Mouse (Mus musculus): ENCODE results near the gene Slc22a20. TPM values are rescaled to one million over a fixed set of nuclear protein-coding genes. Genes with fewer than 3 reads are reported as not detected.

Gene Slc22a20
- total RNA-seq, 2 experiments from 2014 or later, result not detected

DNA sequence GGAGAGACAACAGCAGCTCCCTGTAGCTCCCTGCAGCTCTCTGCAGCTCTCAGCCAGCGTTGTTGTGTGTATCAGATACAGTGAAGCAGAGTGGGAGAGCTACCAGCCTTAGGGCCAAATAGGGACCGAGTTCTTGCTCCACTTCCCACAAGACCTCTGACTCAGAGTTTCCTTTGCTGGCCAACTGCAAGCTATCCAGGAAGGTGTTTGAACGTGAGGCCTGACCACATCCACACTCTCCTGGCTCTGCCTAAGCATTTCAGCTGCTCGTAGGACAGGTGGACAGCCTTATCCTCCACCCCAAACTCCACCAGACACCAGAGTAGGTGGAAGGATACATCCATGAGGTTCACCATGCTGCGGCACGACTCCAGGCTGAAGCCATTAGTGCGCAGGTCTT is 6.1 kb upstream of the Slc22a20 start:
- no peak for DNase-seq (ENCODE audit: extremely low spot score in 1 of 2, low spot score in 2 of 2)
- intact Hi-C loops (cut with DNase I), result no loop called here

DNA sequence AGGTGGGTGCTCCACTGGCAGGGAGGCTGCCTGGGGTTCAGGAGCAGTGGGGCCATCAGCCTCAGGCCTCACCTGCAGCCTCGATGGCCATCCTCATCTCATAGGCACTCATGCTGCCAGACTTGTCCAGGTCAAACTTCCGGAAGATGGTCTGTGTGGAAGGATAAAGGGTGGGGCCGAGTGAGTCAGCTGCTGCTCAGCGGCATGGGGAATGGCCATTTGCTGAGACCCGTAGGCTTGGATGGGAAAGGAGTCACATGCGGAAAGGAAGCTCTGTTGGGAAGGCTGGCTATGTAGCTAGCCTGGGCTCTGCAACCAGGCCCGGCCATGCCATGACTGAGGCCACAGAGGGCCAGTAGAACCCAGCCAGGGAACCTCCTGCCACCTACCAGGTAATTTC is 5.5 kb upstream of the Slc22a20 start:
- no peak for DNase-seq (ENCODE audit: extremely low spot score in 1 of 2, low spot score in 2 of 2)
- intact Hi-C loops (cut with DNase I), result no loop called here

DNA sequence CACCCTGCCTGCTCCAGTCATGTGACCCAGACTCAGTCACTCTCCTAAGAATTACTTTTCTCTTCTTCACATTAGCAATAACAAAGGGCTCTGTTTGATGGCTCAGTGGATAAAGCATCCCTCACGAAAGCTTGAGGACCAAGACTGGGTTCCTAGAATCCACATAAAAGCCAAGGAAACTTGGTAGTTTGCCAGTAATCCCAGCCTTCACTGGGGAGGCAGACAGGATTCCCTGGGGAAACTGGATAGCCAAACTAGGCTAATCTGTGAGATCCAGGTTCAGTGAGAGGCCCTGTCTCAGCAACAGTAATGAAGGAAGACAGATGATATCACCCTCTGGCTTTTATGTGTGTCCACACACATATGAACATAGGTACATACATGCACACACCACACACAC is 5.0 kb upstream of the Slc22a20 start:
- no peak for DNase-seq (ENCODE audit: extremely low spot score in 1 of 2, low spot score in 2 of 2)
- intact Hi-C loops (cut with DNase I), result no loop called here

DNA sequence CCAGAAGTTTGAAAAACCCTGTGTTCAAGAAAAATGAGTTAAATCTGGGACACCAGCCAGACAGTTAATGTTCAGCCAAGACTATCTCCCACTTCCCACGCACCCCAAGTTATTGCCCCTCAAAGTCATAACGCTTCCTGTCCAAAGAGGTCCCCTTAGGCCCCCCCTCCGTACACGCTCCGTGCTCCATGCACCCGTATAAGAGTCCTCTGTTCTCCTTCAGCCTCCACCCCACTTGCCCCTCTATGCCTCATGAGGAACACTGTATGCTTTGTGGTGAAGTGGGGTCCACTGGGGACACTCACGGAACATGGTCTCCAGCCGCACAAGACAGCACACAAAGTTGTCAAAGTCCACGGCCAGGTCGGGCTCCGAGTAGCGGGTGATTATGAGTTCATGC is 4.1 kb upstream of the Slc22a20 start:
- intact Hi-C loops (cut with DNase I), result no loop called here
- no peak for DNase-seq (ENCODE audit: extremely low spot score in 1 of 2, low spot score in 2 of 2)

DNA sequence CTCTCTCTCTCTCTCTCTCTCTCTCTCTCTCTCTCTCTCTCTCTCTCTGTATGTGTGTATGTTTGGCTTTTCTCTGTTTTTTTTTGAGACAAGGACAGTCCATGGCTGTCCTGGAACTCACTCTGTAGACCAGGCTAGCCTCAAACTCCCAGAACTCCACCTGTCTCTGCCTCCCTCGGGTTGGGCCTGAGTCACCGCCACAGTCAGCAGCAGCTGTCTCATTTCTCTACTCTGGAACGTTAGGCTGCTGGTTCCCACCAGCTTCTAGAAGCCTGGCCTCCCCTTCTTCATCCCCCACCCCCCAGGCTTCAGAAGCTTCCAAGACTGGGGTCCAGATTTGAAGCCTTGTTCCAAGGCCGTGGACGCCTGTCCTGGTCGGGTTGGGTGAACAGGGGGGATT is 3.6 kb upstream of the Slc22a20 start:
- no peak for DNase-seq (ENCODE audit: extremely low spot score in 1 of 2, low spot score in 2 of 2)
- intact Hi-C loops (cut with DNase I), result no loop called here

DNA sequence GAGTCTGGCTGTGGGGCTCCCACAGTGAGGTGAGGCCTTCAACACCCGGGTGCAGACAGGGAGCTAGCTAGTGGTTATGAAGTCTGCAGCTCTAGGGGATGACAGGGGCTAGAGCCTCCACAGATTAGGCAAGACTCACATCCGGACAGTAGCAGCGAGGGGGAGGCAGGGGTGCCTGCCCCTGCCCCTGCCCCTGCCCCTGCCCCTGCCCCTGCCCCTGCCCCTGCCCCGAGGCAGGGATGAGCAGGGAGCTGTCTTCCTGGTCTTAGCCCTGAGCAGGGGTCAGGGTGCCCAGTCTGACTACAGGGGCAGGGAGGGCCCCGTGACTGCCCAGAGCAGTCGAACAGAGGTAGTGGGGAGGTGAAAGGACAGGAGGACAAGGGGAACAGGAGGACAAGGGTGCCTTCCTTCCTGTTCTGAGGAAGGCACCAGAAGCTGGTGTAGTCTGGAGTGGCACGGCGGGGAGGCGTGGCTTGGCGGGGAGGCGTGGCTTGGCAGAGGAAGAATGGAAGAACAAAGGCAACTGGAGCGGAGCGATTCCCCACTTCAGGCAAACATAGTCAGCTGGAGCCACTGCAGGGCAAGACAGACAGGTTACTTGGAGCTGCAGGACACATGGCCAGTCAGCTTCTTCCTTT is 3.0 kb upstream of the Slc22a20 start:
- intact Hi-C loops (cut with DNase I), result no loop called here
- DNase-seq (ENCODE audit: extremely low spot score in 1 of 2, low spot score in 2 of 2), result peak; percentile 38 to 83

DNA sequence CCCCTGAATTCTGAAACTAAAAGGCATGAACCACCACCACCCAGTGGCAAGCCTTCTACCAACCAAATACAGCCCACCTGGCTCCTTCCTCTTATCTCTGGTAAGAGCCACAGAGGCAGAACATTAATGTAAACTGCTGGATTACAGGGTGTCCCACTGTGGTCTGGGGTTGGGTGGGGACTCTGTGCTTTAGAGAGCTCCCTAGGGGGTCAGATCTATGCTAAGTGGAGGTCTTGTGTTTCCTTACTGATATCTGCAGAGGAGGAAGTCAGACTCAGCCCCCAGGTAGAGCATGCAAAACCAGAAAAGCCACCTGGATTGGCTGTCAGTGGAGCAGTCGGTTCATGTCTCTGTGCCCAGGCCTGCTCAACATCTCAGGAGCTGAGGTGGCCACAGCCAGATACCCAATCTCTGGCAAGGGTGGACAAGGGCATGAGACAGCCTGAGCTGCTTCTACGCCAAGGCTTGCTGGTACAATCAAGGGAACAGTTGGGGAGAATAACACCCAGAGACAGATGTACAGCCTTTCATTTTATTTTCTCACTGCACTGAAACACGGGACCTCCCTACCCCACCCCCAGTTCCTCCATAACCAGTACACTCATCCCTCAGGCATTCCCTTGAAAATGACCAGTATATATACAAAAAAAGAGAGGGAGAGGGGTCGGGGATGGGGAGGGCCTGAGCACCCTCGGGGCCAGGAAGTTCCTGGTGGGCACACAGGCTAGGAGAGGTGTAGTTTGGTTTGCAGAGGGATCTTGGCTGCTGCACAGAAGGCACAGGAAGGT is 2.3 kb upstream of the Slc22a20 start:
- intact Hi-C loops (cut with DNase I), result no loop called here
- DNase-seq (ENCODE audit: extremely low spot score in 1 of 2, low spot score in 2 of 2), result no peak

DNA sequence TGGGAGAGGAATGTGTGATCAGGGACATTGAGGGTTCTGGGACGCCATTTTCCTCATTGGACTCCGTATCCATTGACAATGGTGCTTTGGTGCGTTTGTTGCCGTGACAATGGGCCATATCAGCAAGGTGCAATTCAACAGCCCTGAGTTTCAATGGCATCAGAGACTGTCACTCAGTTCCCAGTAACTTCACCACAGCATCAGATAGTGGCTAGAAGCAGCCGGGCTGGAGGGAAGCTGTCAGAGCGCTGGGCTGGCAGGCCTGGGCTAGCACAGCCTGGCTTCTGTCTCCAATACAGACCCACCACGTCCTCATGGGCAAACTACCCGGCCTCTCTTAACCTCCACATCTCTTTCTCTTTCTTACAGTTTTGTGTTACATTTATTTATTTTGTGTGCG is 5.5 kb downstream of the Slc22a20 start:
- intact Hi-C loops (cut with DNase I), result no loop called here
- no peak for DNase-seq (ENCODE audit: extremely low spot score in 1 of 2, low spot score in 2 of 2)

DNA sequence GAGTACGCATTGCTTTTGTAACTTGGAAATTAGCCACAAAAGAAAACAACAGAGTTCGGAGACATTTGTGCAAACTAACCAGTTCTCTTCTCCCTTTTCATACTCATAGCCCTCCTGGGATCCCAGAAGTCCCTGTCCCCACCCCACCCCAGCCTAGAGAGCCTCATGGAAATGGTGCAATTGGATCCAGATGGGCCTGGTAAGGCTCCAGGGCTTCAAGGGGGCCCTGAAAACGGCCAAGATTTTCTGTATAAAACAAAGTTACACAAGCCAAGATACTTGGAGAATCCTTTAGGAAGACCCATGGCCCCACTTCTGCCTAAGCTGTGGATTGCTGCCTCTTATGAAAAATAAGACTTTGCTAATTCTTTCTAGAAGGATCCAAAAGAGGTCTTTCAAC is 8.2 kb downstream of the Slc22a20 start:
- no peak for DNase-seq (ENCODE audit: extremely low spot score in 1 of 2, low spot score in 2 of 2)
- intact Hi-C loops (cut with DNase I), result no loop called here

DNA sequence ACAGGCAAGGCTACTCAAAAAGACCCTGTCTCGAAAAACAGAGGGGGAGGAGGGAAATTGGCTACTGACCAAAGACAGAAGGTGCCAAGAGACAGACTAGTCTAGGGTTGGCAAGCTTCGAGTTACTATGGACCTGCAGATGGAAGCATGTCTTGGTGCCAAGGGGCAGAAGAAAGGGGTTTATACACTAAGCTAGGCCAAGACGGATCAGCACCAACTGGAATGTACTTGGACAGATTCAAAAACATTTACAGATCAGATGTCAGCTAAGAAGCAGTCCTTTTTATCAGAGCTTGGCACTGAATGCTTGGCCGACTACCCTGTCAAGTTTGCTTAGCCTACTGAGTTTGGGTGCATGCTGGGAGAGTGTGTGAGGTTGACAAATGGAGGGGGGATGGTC is 10.3 kb downstream of the Slc22a20 start:
- peak in 1 of 2 experiments; percentile 73 for DNase-seq (ENCODE audit: extremely low spot score in 1 of 2, low spot score in 2 of 2)
- intact Hi-C loops (cut with DNase I), result no loop called here

DNA sequence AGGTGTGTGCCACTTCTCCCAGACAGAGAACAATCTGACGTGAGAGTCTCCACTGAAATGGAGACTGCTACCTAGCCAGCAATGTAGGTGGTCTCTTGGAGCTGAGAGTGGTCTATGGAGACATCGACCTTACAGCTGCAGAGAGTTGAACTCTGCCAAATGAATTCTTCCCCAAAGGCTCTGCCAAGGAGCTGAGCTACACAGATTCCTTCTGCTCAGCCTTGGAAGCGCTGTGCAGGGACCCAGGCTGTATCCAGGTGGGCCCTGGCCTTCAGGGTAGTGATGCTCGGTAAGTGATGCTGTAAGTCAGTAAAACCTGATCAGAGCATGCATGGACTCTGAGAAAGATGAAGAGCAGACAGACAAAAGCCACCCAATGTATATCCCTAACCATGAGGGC is 10.8 kb downstream of the Slc22a20 start:
- no peak for DNase-seq (ENCODE audit: extremely low spot score in 1 of 2, low spot score in 2 of 2)
- intact Hi-C loops (cut with DNase I), result no loop called here

DNA sequence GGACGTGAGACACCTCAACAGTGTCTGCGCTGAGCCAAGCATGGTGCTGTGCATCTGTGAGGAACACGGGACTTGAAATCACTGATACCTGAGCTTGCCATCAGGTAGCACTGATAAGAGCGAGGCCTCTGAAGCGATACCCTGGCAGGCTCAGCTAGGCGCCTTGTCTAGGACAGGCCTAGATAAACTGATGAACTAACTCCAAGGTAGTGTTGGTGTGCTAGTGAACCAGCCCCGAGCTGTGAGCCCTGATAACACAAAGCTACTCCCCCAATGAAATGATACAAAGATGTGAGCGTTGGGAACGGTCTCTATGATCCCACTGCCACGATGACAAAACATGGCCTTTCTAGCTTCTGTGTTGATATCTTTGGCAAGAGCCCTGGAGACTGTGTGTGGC is 18.3 kb downstream of the Slc22a20 start:
- intact Hi-C loops (cut with DNase I), result no loop called here
- DNase-seq (ENCODE audit: extremely low spot score in 1 of 2, low spot score in 2 of 2), result no peak

DNA sequence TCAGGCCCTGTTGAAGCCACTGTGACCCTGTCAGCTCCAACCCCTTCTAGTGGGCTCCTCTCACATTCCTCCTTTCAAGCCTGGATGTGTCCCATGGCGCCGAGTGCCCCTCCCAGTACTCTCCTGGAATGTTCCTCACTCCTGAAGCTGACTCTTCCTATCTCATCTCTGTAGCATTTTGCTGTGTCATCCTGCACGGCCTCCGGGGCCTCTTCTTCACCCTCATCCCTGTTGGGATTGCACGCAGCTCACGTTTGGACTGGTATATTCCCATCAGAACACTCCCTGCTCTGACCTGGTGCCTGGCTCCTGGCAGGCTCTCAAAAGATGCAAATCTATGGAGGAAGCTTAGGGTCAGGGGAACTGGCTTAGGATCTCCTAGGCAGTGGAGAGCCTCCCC is 19.2 kb downstream of the Slc22a20 start:
- intact Hi-C loops (cut with DNase I), result no loop called here
- no peak for DNase-seq (ENCODE audit: extremely low spot score in 1 of 2, low spot score in 2 of 2)

DNA sequence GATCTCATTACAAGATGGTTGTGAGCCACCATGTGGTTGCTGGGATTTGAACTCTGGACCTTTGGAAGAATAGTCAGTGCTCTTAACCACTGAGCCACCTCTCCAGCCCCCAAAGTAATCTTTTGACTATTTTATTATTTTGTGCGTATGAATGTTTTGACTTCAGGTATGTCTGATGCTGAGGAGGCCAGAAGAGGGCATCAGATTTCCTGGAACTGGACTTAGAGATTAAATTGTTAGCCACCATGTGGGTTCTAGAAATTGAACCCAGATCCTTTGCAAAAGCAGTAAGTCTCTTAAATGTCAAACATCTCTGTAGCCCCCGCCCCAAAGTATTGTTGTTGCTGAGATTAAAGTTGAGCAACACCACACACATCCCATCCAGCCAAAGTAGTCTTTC is 20.0 kb downstream of the Slc22a20 start:
- no peak for DNase-seq (ENCODE audit: extremely low spot score in 1 of 2, low spot score in 2 of 2)
- intact Hi-C loops (cut with DNase I), result loop anchor here (2.0 kb wide), 2 partner anchors 53 to 79 kb away; no protein-coding TSS in a partner anchor

DNA sequence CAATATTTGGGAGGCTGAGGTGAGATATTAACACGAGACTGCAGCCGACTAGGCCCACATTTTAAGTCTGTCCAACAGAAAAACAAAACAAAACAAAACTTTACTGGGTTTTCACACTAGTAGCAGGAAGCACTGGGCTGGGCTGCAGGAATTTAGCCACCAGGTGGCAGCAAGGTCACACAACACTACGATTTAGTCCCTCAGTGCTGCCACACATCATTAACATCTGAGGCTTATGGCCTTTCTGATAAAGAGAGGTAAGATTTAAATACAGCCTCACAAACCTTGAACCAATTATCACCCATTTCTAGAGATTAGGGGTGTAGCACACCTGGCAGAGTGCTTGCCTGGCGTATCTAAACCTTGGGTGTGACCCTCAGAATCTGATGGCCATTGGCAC is 20.7 kb downstream of the Slc22a20 start:
- DNase-seq (ENCODE audit: extremely low spot score in 1 of 2, low spot score in 2 of 2), result peak; percentile 43 to 78
- intact Hi-C loops (cut with DNase I), result loop anchor here (2.0 kb wide), 2 partner anchors 54 to 80 kb away; no protein-coding TSS in a partner anchor

DNA sequence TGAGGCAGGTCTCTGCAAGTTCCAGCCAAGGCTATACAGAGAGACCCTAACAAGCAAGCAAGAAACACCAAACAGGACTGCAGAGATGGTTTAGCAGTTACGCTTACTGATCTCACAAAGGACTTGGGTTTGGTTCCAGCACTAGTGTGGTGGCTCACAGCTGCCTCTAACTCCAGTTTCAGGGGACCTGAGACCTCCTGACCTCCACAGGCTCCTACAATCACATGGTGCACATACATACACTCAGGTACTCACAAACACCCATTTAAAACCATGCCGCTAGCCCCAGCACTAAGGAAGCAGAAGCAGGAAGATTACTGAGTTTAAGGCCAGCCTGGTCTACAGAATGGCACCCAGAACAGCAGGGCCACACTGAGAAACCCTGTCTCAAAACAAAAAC is 21.1 kb downstream of the Slc22a20 start:
- intact Hi-C loops (cut with DNase I), result loop anchor here (2.0 kb wide), 2 partner anchors 54 to 80 kb away; no protein-coding TSS in a partner anchor
- DNase-seq (ENCODE audit: extremely low spot score in 1 of 2, low spot score in 2 of 2), result no peak

DNA sequence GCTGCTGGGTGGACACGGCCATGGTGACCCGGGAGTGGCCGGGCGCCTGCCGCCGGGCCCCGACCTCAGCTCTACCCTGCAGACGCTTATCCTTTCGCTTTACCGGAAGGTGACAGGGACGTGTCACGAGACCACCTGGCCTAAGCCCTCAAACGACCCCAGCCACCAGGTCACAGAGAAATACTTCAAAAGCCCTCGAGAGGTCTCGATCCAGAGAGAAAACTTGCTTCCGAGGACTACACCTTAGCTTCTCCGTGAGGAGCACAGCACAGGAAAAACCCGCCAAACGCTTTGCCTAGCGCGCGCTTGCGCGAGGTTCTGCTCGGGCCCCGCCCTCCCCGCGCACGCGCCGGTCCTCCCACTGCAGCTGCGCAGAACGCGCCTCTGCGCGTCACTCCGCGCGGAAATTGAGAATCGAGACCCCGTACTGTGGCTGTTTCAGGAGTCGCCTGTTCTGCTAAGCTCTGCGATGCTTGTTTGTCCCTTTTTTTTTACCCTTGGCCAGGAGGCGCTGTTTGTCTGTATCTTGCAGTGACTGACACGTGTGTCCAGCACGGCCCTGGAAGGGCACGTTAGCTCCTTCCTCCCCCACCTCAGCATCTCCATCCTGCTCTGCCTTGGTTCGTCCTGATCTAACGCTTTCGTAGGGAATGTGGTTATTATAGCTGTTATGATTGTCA is 21.9 kb downstream of the Slc22a20 start, which contains the start of gene Pola2:
Gene Pola2 (minus strand): TSS at position 320 of the 680 bp plus-strand sequence.
- intact Hi-C loops (cut with DNase I), result loop anchor here (2.0 kb wide), 2 partner anchors 55 to 81 kb away; no protein-coding TSS in a partner anchor
- DNase-seq (ENCODE audit: extremely low spot score in 1 of 2, low spot score in 2 of 2), result peak; percentile 82 to 92

DNA sequence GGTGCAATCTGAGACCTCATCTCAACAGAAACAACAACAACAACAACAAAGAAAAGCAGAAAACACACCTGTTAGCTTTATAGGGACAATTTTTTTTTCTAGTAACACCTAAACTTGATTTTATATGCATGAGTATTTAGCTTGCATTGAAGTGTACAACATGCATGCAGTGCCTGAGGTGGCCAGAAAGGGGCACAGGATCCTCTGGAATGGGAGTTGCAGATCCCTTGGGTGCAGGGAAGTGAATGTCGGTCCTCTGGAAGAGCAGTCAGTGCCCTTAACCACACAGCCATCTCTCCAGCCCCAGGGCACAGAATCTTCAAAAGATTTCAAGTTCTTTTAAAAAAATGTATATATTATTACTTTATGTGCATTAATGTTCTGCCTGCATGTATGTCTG is 23.3 kb downstream of the Slc22a20 start:
- intact Hi-C loops (cut with DNase I), result no loop called here
- no peak for DNase-seq (ENCODE audit: extremely low spot score in 1 of 2, low spot score in 2 of 2)

DNA sequence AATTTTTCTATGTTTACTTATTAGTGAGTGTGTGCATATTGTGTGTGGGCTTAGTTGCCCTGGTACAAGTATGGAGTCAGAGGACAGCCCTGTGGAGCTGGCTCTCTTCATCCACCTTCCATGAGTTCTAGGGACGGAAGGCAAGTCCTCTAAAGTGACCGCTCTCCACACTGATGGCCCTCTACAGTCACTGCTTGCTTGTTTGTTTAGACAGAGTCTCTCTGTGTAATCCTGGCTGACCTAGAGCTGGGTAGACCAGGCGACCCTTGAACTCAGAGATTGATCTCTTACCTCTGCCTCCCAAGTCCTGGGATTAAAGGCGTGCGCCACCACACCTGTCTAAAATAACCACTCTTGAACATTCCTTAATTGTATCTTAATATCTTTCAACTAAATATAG is 28.6 kb downstream of the Slc22a20 start:
- DNase-seq (ENCODE audit: extremely low spot score in 1 of 2, low spot score in 2 of 2), result no peak
- intact Hi-C loops (cut with DNase I), result no loop called here

DNA sequence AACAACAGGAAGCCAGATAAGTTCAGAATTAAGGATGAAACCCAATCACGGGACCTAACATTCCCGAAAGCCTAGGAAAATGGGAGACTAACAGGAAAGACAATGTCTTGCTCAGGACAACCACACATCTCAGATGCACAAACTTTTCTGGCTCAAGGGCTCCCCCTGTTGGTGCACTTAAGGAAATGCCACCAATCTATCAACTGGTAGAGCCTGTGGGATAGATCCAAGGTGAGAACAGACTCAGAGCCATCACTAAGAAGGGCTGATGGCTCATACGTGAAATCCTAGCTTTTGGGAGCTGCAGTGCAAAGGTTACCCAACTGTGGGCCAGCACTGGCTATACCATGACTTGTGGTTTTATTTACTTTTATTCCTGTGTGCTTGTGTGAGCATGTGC is 29.3 kb downstream of the Slc22a20 start:
- intact Hi-C loops (cut with DNase I), result loop anchor here (1.0 kb wide), 1 partner anchor 32 kb away; the partner anchor contains the start of gene Cdc42ep2

More for the DNA sequence above, 29.3 kb downstream of the Slc22a20 start:
- DNase-seq (ENCODE audit: extremely low spot score in 1 of 2, low spot score in 2 of 2), result peak; percentile 57 to 79
